Mouse (Mus musculus): ENCODE data around the gene Dleu7. TPM values are rescaled to one million over a fixed set of nuclear protein-coding genes. Genes with fewer than 3 reads are reported as not detected.

Gene Dleu7
- polyA plus RNA-seq, 1 experiment from 2014 or later, result 15.8 TPM

- H3K36me3 ChIP-seq (replicated peaks; ENCODE audit: control insufficient read depth, insufficient read depth), result no peaks in the 10 kb centered on the region
- no peaks in the 10 kb centered on the region for H3K27me3 ChIP-seq (ENCODE audit: control insufficient read depth, insufficient read depth, low read length)
- 20% methylated on average over 2 of the region's 2 CpGs for WGBS
- no peak overlapping the region for H3K4me2 ChIP-seq (replicated peaks)
- no peak for DNase-seq (ENCODE audit: low spot score)
- no peaks in the 10 kb centered on the region for H3K9me3 ChIP-seq (ENCODE audit: control insufficient read depth, low read length)
- no peak for ATAC-seq (ENCODE audit: low FRiP score)
- no peak overlapping the region for H3K9ac ChIP-seq
- H3K4me1 ChIP-seq (replicated peaks; ENCODE audit: control insufficient read depth, insufficient read depth, low read length), result 0 out of 2 replicates have a peak, but pooled peaks cover 4% of the 10 kb centered on the region
- no peak overlapping the region for H3K4me3 ChIP-seq (replicated peaks; ENCODE audit: low read length)
- no peak overlapping the region for H3K27ac ChIP-seq
These were observed 34.3 kb upstream of the Dleu7 start for GRCm38 (mm10) chr14:62327171-62327570.

GRCm38 (mm10) chr14:62326026-62326425 lies 33.2 kb upstream of the Dleu7 start:
- H3K9me3 ChIP-seq (ENCODE audit: control insufficient read depth, low read length), result no peaks in the 10 kb centered on the region

GRCm38 (mm10) chr14:62324943-62325342 lies 32.1 kb upstream of the Dleu7 start:
- Histone ChIP-seq H3K4me3 (replicated peaks; ENCODE audit: low read length) (no peak overlapping the region), H3K36me3 (replicated peaks; ENCODE audit: control insufficient read depth, insufficient read depth) (no peaks in the 10 kb centered on the region), H3K27me3 (ENCODE audit: control insufficient read depth, insufficient read depth, low read length) (no peaks in the 10 kb centered on the region), H3K9me3 (ENCODE audit: control insufficient read depth, low read length) (no peaks in the 10 kb centered on the region), H3K27ac (no peak overlapping the region), H3K4me1 (replicated peaks; ENCODE audit: control insufficient read depth, insufficient read depth, low read length) (no peaks in the 10 kb centered on the region), H3K4me2 (replicated peaks) (no peak overlapping the region), H3K9ac (no peak overlapping the region)
- ATAC-seq (ENCODE audit: low FRiP score), result no peak
- WGBS, result 93% methylated on average over 5 of the region's 5 CpGs
- no peak for DNase-seq (ENCODE audit: low spot score)

More at GRCm38 (mm10) chr14:62326026-62326425, 33.2 kb upstream of the Dleu7 start:
- no peak for DNase-seq (ENCODE audit: low spot score)
- no peak overlapping the region for H3K9ac ChIP-seq
- ATAC-seq (ENCODE audit: low FRiP score), result no peak
- H3K4me2 ChIP-seq (replicated peaks), result no peak overlapping the region
- H3K27me3 ChIP-seq (ENCODE audit: control insufficient read depth, insufficient read depth, low read length), result no peaks in the 10 kb centered on the region
- no peak overlapping the region for H3K4me3 ChIP-seq (replicated peaks; ENCODE audit: low read length)
- H3K27ac ChIP-seq, result no peak overlapping the region
- WGBS, result 88% methylated on average over 3 of the region's 3 CpGs
- no peaks in the 10 kb centered on the region for H3K4me1 ChIP-seq (replicated peaks; ENCODE audit: control insufficient read depth, insufficient read depth, low read length)
- no peaks in the 10 kb centered on the region for H3K36me3 ChIP-seq (replicated peaks; ENCODE audit: control insufficient read depth, insufficient read depth)

- DNase-seq (ENCODE audit: low spot score) (no peak), ATAC-seq (ENCODE audit: low FRiP score) (no peak)
- H3K27ac ChIP-seq, result no peak overlapping the region
- no peak overlapping the region for H3K4me3 ChIP-seq (replicated peaks; ENCODE audit: low read length)
- no peak overlapping the region for H3K9ac ChIP-seq
- no peaks in the 10 kb centered on the region for H3K4me1 ChIP-seq (replicated peaks; ENCODE audit: control insufficient read depth, insufficient read depth, low read length)
- H3K4me2 ChIP-seq (replicated peaks), result no peak overlapping the region
- H3K36me3 ChIP-seq (replicated peaks; ENCODE audit: control insufficient read depth, insufficient read depth), result no peaks in the 10 kb centered on the region
- H3K9me3 ChIP-seq (ENCODE audit: control insufficient read depth, low read length), result no peaks in the 10 kb centered on the region
- H3K27me3 ChIP-seq (ENCODE audit: control insufficient read depth, insufficient read depth, low read length), result no peaks in the 10 kb centered on the region
- 92% methylated on average over 5 of the region's 5 CpGs for WGBS
These were observed 30.6 kb upstream of the Dleu7 start for GRCm38 (mm10) chr14:62323457-62323856.

GRCm38 (mm10) chr14:62322581-62323344 lies 29.9 kb upstream of the Dleu7 start:
- DNase-seq (ENCODE audit: low spot score), result no peak
- Histone ChIP-seq H3K27me3 (ENCODE audit: control insufficient read depth, insufficient read depth, low read length) (no peaks in the 10 kb centered on the region), H3K9me3 (ENCODE audit: control insufficient read depth, low read length) (no peaks in the 10 kb centered on the region), H3K4me2 (replicated peaks) (no peak overlapping the region), H3K36me3 (replicated peaks; ENCODE audit: control insufficient read depth, insufficient read depth) (no peaks in the 10 kb centered on the region), H3K27ac (no peak overlapping the region), H3K4me1 (replicated peaks; ENCODE audit: control insufficient read depth, insufficient read depth, low read length) (no peaks in the 10 kb centered on the region), H3K4me3 (replicated peaks; ENCODE audit: low read length) (no peak overlapping the region), H3K9ac (no peak overlapping the region)
- ATAC-seq (ENCODE audit: low FRiP score), result no peak
- WGBS, result 54% methylated on average over 6 of the region's 6 CpGs

GRCm38 (mm10) chr14:62311672-62312071 lies 18.8 kb upstream of the Dleu7 start:
- no peak overlapping the region for H3K27ac ChIP-seq
- H3K4me1 ChIP-seq (replicated peaks; ENCODE audit: control insufficient read depth, insufficient read depth, low read length), result 0 out of 2 replicates have a peak, but pooled peaks cover 3% of the 10 kb centered on the region
- H3K4me2 ChIP-seq (replicated peaks), result no peak overlapping the region
- 100% methylated on average over 1 of the region's 1 CpGs for WGBS
- no peaks in the 10 kb centered on the region for H3K36me3 ChIP-seq (replicated peaks; ENCODE audit: control insufficient read depth, insufficient read depth)
- no peak overlapping the region for H3K9ac ChIP-seq
- no peak for ATAC-seq (ENCODE audit: low FRiP score)
- no peak overlapping the region for H3K4me3 ChIP-seq (replicated peaks; ENCODE audit: low read length)
- no peak for DNase-seq (ENCODE audit: low spot score)
- no peaks in the 10 kb centered on the region for H3K9me3 ChIP-seq (ENCODE audit: control insufficient read depth, low read length)
- H3K27me3 ChIP-seq (ENCODE audit: control insufficient read depth, insufficient read depth, low read length), result no peaks in the 10 kb centered on the region

GRCm38 (mm10) chr14:62309026-62309425 lies 16.2 kb upstream of the Dleu7 start:
- Histone ChIP-seq H3K4me1 (replicated peaks; ENCODE audit: control insufficient read depth, insufficient read depth, low read length) (0 out of 2 replicates have a peak, but pooled peaks cover 3% of the 10 kb centered on the region), H3K27me3 (ENCODE audit: control insufficient read depth, insufficient read depth, low read length) (no peaks in the 10 kb centered on the region), H3K9me3 (ENCODE audit: control insufficient read depth, low read length) (no peaks in the 10 kb centered on the region), H3K4me2 (replicated peaks) (no peak overlapping the region), H3K9ac (no peak overlapping the region), H3K27ac (no peak overlapping the region), H3K36me3 (replicated peaks; ENCODE audit: control insufficient read depth, insufficient read depth) (no peaks in the 10 kb centered on the region), H3K4me3 (replicated peaks; ENCODE audit: low read length) (no peak overlapping the region)
- ATAC-seq (ENCODE audit: low FRiP score), result no peak
- no peak for DNase-seq (ENCODE audit: low spot score)
- WGBS, result 24% methylated on average over 2 of the region's 2 CpGs

- Histone ChIP-seq H3K9me3 (ENCODE audit: control insufficient read depth, low read length) (no peaks in the 10 kb centered on the region), H3K4me1 (replicated peaks; ENCODE audit: control insufficient read depth, insufficient read depth, low read length) (0 out of 2 replicates have a peak, but pooled peaks cover 3% of the 10 kb centered on the region), H3K4me2 (replicated peaks) (no peak overlapping the region), H3K4me3 (replicated peaks; ENCODE audit: low read length) (no peak overlapping the region), H3K27me3 (ENCODE audit: control insufficient read depth, insufficient read depth, low read length) (no peaks in the 10 kb centered on the region), H3K9ac (no peak overlapping the region), H3K36me3 (replicated peaks; ENCODE audit: control insufficient read depth, insufficient read depth) (no peaks in the 10 kb centered on the region), H3K27ac (no peak overlapping the region)
- DNase-seq (ENCODE audit: low spot score) (no peak), ATAC-seq (ENCODE audit: low FRiP score) (no peak)
- 100% methylated on average over 1 of the region's 1 CpGs for WGBS
These were observed 14.7 kb upstream of the Dleu7 start for GRCm38 (mm10) chr14:62307555-62307954.

- Histone ChIP-seq H3K36me3 (replicated peaks; ENCODE audit: control insufficient read depth, insufficient read depth) (no peaks in the 10 kb centered on the region), H3K27ac (no peak overlapping the region), H3K9me3 (ENCODE audit: control insufficient read depth, low read length) (no peaks in the 10 kb centered on the region), H3K4me2 (replicated peaks) (no peak overlapping the region), H3K4me1 (replicated peaks; ENCODE audit: control insufficient read depth, insufficient read depth, low read length) (no peaks in the 10 kb centered on the region), H3K4me3 (replicated peaks; ENCODE audit: low read length) (no peak overlapping the region), H3K27me3 (ENCODE audit: control insufficient read depth, insufficient read depth, low read length) (no peaks in the 10 kb centered on the region), H3K9ac (no peak overlapping the region)
- WGBS, result 71% methylated on average over 2 of the region's 3 CpGs
- no peak for DNase-seq (ENCODE audit: low spot score)
- no peak for ATAC-seq (ENCODE audit: low FRiP score)
These were observed 7.2 kb upstream of the Dleu7 start for GRCm38 (mm10) chr14:62300031-62300430.
